Mouse (Mus musculus): ENCODE results near the gene Zfp583.

DNA sequence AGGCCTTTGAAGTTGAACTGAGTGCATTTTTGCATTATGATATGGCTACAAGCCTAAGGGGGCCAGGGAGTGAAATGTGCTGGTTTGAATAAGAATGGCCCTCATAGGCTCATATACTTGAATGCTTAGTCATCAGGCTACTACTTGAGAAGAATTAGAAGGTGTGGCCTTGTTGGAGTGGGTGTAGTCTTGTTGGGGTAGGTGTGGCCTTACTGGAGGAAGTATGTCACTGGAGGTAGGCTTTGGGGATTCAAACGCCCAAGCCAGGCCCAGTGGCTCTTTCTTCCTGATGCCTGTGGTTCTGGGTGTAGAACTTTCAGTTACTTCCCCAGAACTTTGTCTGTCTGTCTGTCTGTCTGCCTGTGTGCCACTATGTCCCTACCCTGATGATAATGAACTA is 33.7 kb upstream of the Zfp583 start:
- no peak for TF ChIP-seq CTCF (IDR thresholded peaks at IDR 0.05)
- no peak for TF ChIP-seq POLR2A (IDR thresholded peaks at IDR 0.05; ENCODE audit: insufficient read depth, low read depth, low read length)
- TF ChIP-seq EP300 (IDR thresholded peaks at IDR 0.05; ENCODE audit: insufficient read depth, low read depth, low read length) = no peak
